Mouse (Mus musculus) CD4-positive, CD25-positive, alpha-beta regulatory T cell, adult 2 months (primary cell): ENCODE data around the gene Smim22.

ENCODE experiments used
- DNase-seq: peaks from one replicate; pipeline ENCODE4 v3.0.0-alpha.2; 2012; ENCODE audit warnings: low read depth, low spot score

Gene Smim22

GRCm38 (mm10) chr16:5008076-5008475 lies 988 bp downstream of the Smim22 start:
- no peak for DNase-seq

- no peak for DNase-seq
These were observed 3.4 kb downstream of the Smim22 start for GRCm38 (mm10) chr16:5010371-5010935.

- no peak for DNase-seq
These were observed 4.2 kb downstream of the Smim22 start for GRCm38 (mm10) chr16:5011285-5011684.

- DNase-seq, result peak; percentile 6
These were observed 5.2 kb downstream of the Smim22 start for GRCm38 (mm10) chr16:5012036-5013005.

DNA sequence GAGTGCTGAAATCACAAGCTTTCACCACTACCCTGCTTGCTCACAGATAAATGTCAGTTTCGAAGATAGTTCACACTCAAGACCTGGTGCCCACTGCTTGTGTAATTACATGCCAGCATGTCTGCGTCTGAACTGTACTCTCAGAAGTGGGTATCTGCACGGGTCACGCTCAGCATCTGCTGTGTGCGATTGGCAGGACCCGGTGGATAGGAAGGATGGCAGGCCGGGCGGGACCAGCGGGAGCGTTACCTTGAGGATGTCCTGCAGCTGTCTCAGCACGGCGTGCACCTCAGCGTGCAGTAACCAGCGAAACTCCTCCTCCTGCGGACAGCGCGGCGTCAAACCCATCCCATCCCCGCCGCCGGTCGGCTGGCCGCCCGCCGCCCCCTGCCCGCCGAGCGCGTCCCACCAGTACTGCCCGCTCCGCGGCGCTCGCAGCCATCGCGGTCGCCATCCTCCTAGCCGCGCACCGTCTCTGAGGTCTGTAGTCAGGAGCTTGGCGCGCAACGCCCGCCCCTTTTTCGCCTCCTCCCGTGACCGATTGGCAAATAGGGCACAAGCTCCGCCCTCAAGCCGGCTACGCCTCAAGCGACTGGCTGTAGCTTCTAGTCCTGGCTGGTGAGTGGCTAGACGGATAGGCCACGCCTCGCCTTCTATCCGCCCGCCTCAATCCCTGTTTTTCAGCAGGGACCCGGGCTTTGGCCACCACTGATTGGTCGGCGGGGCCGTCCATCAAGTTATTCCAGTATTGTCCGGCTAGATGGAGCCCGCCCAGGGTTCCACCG lies 6.2 kb downstream of the Smim22 start, which contains the start of gene Rogdi:
Gene Rogdi, minus strand, starts transcription at position 500 of the 785 bp plus-strand sequence.
- peak; percentile 98 for DNase-seq

DNA sequence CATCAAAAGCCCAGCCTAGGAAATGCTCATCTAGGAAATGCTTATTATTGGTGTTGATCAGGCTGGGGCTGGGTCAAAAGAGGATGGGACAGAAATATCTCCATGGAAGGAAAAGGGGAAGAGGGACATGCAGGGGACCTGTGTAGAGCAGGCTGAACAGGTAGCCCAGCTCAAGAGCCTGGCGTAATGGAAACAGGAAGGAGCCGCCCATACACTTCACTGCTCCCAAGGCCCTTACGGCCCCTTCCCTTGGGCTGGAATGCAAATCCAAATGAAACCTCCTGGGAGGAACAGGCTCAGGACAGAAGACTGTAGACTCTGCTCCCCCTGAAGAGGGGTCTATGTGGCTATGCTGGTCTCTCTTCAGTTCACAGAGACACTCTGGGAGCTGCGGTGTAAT lies 7.5 kb downstream of the Smim22 start:
- DNase-seq, result no peak

- DNase-seq, result no peak
These were observed 16.9 kb downstream of the Smim22 start for GRCm38 (mm10) chr16:5024021-5024420.

DNA sequence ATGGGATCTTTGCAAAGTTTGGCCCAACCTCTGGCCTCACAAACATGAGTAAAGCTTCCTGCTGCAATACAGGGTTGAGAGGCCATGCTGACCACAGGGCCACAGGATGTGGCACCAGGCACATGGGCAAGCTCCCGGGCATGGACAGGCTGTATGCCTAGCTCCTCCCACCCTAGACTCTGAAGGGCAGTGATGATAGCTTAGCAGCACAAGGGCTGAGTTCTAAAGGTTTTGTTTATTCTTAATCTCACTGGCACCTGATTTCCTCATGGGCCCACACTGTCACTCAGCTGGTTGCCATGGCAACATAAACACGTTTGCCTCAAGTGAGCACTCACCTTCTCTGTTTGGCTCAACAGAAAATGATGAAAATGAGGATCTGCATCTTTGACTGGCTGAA lies 22.8 kb downstream of the Smim22 start:
- peak; percentile 62 for DNase-seq

- no peak for DNase-seq
These were observed 28.5 kb downstream of the Smim22 start for GRCm38 (mm10) chr16:5035591-5035990.

- no peak for DNase-seq
These were observed 29.7 kb downstream of the Smim22 start for GRCm38 (mm10) chr16:5036649-5037234.

DNA sequence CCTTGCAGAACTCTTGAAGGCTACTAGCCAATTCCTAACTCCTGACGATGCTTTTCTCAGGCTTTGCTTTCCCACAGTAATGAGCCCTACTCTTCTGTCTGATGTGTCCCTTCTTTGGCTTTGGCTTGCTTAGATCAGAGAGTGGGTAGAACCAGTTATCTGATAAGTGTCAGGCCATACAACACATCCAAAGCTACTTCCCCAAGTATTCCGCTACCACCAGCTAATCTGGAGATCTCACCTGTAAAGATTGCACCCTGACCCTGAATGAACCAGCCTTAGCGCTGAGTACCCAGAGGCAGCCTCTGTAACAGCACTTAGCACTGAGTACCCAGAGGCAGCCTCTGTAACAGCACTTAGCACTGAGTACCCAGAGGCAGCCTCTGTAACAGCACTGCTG lies 38.2 kb downstream of the Smim22 start:
- DNase-seq, result no peak

GRCm38 (mm10) chr16:5049182-5049773 lies 42.2 kb downstream of the Smim22 start:
- no peak for DNase-seq

DNA sequence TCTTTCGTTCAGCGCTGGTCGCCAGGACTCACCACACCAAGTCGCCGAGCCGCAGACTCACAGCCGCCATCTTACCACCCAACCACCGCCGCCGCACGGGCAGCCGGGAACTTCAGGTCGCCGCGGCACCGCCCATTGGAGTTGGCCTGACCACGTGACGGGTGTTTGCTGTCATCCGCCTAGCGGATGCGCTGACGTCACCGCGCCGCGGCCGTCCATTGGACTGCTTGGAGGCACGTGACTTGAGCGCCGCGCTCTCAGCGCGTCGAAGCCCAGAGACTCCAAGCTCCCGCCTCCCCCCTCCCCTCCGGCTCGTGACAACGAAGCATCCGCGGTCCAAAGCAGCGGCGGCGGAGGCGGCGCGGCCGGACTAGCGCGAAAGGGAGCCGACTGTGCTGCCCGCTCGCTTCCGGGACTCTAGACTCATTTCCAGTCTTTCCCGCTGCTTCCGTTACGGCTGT lies 42.7 kb downstream of the Smim22 start, which contains the start of the genes Glyr1 and Ubn1:
Gene Glyr1, minus strand, starts transcription at position 90 of the 461 bp plus-strand sequence.
Gene Ubn1, plus strand, starts transcription at position 284 of the 461 bp plus-strand sequence.
- DNase-seq, result peak; percentile 100

- DNase-seq, result peak; percentile 91
These were observed 43.4 kb downstream of the Smim22 start for GRCm38 (mm10) chr16:5050251-5051110.
